In genomic region chr3:131137119-131137781, GRCm38 (mm10) we compare ENCODE assay signal across 10 mouse cellular contexts. TPM values are rescaled to one million over a fixed set of nuclear protein-coding genes. Genes with fewer than 3 reads are reported as not detected.
DNase-seq lines count a peak whose midpoint lies in the region; ATAC-seq lines count a peak whose summit lies in the region.
"Had no signal": no experiment of that assay in that cellular context is flagged by ENCODE, and none has a peak within 500 bp of the region (broad histone marks: within the 10 kb centered on the region; RNA-seq: fewer than 3 reads in every experiment).

No protein-coding gene starts in this region.

- ATAC-seq in heart, embryonic 12.5 days (ENCODE audit: insufficient number of reproducible peaks, low FRiP score), result no peak
- ATAC-seq in hindbrain, embryonic 11.5 days (ENCODE audit: low FRiP score), result peak; percentile 81
- peak; percentile 83 for ATAC-seq in midbrain, embryonic 16.5 days

- H3K4me3 ChIP-seq in heart, embryonic 12.5 days, result no peak overlapping the region
- 0 out of 2 replicates have a peak overlapping the region, but pooled peaks have one; percentile 8 for H3K4me3 ChIP-seq in hindbrain, embryonic 11.5 days (ENCODE audit: low read depth, low read length)
- H3K4me3 ChIP-seq in midbrain, embryonic 16.5 days (ENCODE audit: low read depth, low read length), result 0 out of 2 replicates have a peak overlapping the region, but pooled peaks have one; percentile 7

- H3K36me3 ChIP-seq in heart, embryonic 12.5 days, result no peaks in the 10 kb centered on the region
- H3K36me3 ChIP-seq in hindbrain, embryonic 11.5 days (ENCODE audit: control insufficient read depth, insufficient read depth, low read length), result no peaks in the 10 kb centered on the region
- H3K36me3 ChIP-seq in midbrain, embryonic 16.5 days (ENCODE audit: control insufficient read depth, insufficient read depth, low read length), result no peaks in the 10 kb centered on the region

- H3K27me3 ChIP-seq in heart, embryonic 12.5 days (replicated peaks), result no peaks in the 10 kb centered on the region; the same call in 1 of the 2 replicates
- peaks cover 10% of the 10 kb centered on the region; the same call in 1 of the 2 replicates for H3K27me3 ChIP-seq in hindbrain, embryonic 11.5 days (ENCODE audit: control insufficient read depth, insufficient read depth, low read length)
- no peaks in the 10 kb centered on the region for H3K27me3 ChIP-seq in midbrain, embryonic 16.5 days (ENCODE audit: control insufficient read depth, insufficient read depth, low read depth, low read length)

- H3K9me3 ChIP-seq in heart, embryonic 12.5 days (replicated peaks), result no peaks in the 10 kb centered on the region
- H3K9me3 ChIP-seq in hindbrain, embryonic 11.5 days (ENCODE audit: control insufficient read depth, low read length), result no peaks in the 10 kb centered on the region
- no peaks in the 10 kb centered on the region for H3K9me3 ChIP-seq in midbrain, embryonic 16.5 days (replicated peaks; ENCODE audit: control insufficient read depth, low read length, poor library complexity, severe bottlenecking)

- intact Hi-C loops in heart, postnatal 10 days (cut with DNase I), result no loop called here
- intact Hi-C loops in left cerebral cortex, postnatal 36 days (cut with DNase I), result no loop called here

- no peak overlapping the region; the same call in 1 of the 2 replicates for H3K27ac ChIP-seq in heart, embryonic 12.5 days (ENCODE audit: poor library complexity, severe bottlenecking)
- H3K27ac ChIP-seq in hindbrain, embryonic 11.5 days (ENCODE audit: low read depth, low read length), result no peak overlapping the region
- peak overlapping the region; percentile 78 for H3K27ac ChIP-seq in midbrain, embryonic 16.5 days (ENCODE audit: low read length)

- peaks cover 57% of the 10 kb centered on the region for H3K4me1 ChIP-seq in heart, embryonic 12.5 days (replicated peaks)
- H3K4me1 ChIP-seq in hindbrain, embryonic 11.5 days (replicated peaks; ENCODE audit: control insufficient read depth, insufficient read depth, low read length), result no peaks in the 10 kb centered on the region
- peaks cover 59% of the 10 kb centered on the region for H3K4me1 ChIP-seq in midbrain, embryonic 16.5 days (ENCODE audit: control insufficient read depth, insufficient read depth, low read length)

- DNase-seq in heart, postnatal 10 days, result no peak
- DNase-seq in brain, adult 2 months (ENCODE audit: low read depth, low spot score), result peak; percentile 37
- DNase-seq in hindbrain, embryonic 11.5 days (ENCODE audit: low spot score), result peak; percentile 69
- DNase-seq in urinary bladder, adult 2 months (ENCODE audit: low spot score), result no peak
- no peak for DNase-seq in left cerebral cortex, postnatal 36 days (ENCODE audit: low spot score in 2 of 2)
- no peak for DNase-seq in testis, postnatal 10 days (ENCODE audit: low spot score)
- DNase-seq: kidney, postnatal 10 days; lung, postnatal 10 days had no signal

- 55% methylated on average over 18 of the region's 18 CpGs for WGBS in heart, embryonic 12.5 days
- 25% methylated on average over 18 of the region's 18 CpGs for WGBS in hindbrain, embryonic 11.5 days
- WGBS in midbrain, embryonic 16.5 days, result 6% methylated on average over 18 of the region's 18 CpGs

- peak overlapping the region; percentile 51 for H3K4me2 ChIP-seq in heart, embryonic 12.5 days
- peak overlapping the region; percentile 20; the same call in 1 of the 2 replicates for H3K4me2 ChIP-seq in hindbrain, embryonic 11.5 days (replicated peaks; ENCODE audit: low read depth, low read length)
- H3K4me2 ChIP-seq in midbrain, embryonic 16.5 days (ENCODE audit: low read length), result peak overlapping the region; percentile 45

- no peak overlapping the region for H3K9ac ChIP-seq in heart, embryonic 12.5 days
- no peak overlapping the region for H3K9ac ChIP-seq in hindbrain, embryonic 11.5 days (ENCODE audit: low read depth, low read length)
- peak overlapping the region; percentile 28; the same call in 1 of the 2 replicates for H3K9ac ChIP-seq in midbrain, embryonic 16.5 days (ENCODE audit: low read depth, low read length)

RNA-seq across cellular contexts. Expression of gene Lef1, which starts 27.0 kb away (rescaled TPM):
- polyA plus RNA-seq in heart, embryonic 12.5 days (2016; fragmentation: Nextera tagmentation; extraction: Ambion mirVana), result 18.7 and 21.2 TPM in 2 replicates
- total RNA-seq in heart, postnatal 10 days (2021), result 1 to 10 TPM in 1 of 2 experiments, under 1 TPM in 1; 0.60 to 1.1 TPM
- polyA plus RNA-seq in hindbrain, embryonic 11.5 days (2014; fragmentation: Nextera tagmentation; extraction: Ambion mirVana), result 24.1 and 24.6 TPM in 2 replicates
- 67.6 and 81.3 TPM in 2 replicates for polyA plus RNA-seq in midbrain, embryonic 16.5 days (2015; fragmentation: Nextera tagmentation; extraction: Ambion mirVana)
- 2.3 and 4.0 TPM in 2 replicates for polyA plus RNA-seq in urinary bladder, adult 2 months (2012; rRNA removed)
- total RNA-seq in left cerebral cortex, postnatal 36 days (2021), result 1 to 10 TPM; 5.6 to 8.1 TPM

Comparison
In these comparisons a context has a peak if more than half of its experiments do, and no peak if none do; other contexts are left out.
1. DNase-seq: peak in brain, adult 2 months (single experiment) and hindbrain, embryonic 11.5 days (single experiment); none in heart, postnatal 10 days (0 of 2), urinary bladder, adult 2 months (single experiment), left cerebral cortex, postnatal 36 days (0 of 2) and testis, postnatal 10 days (single experiment).
2. Peak in every context shown above with its lines, with median percentiles within 50 percentile points of each other: H3K4me2 ChIP-seq.